Mouse (Mus musculus) lung, adult 2 months (tissue): ENCODE measurements around the gene Pdzd7.

Experiments used
- CTCF ChIP-seq: fragments of 200-500 bp; IDR thresholded peaks from 2 replicates; pipeline ENCODE4 v1.5.1; 2011; ENCODE audit warnings: mild to moderate bottlenecking, low read length, control low read depth; ENCODE audit not compliant: insufficient read depth
- POLR2A ChIP-seq: fragments of 200-500 bp; IDR thresholded peaks from 2 replicates; pipeline ENCODE4 v1.6.1; 2011; ENCODE audit warnings: low read depth, mild to moderate bottlenecking, control low read depth, low read length, borderline replicate concordance; ENCODE audit errors: extremely low read depth

- TF ChIP-seq POLR2A (no peak), CTCF (no peak)
These were observed 64.7 kb downstream of the Pdzd7 start for GRCm38 (mm10) chr19:44980787-44981186.
